Mouse (Mus musculus) cerebral cortex, adult 2 months (tissue): Measurements from ENCODE around the gene Larp4b.

Experiments used
- WGBS: fragments of 180-500 bp; shearing (Covaris S2); methylation state at CpG from one replicate; pipeline ENCODE4 v1.1.7; 2018; 5-methylcytosine and 5-hydroxymethylcytosine counted together

Gene Larp4b

GRCm38 (mm10) chr13:9093316-9094155, at the start of gene Larp4b:
Gene Larp4b (plus strand): TSS chr13:9093881.
- 1% methylated on average over 90 of the region's 92 CpGs for WGBS

GRCm38 (mm10) chr13:9044731-9045130, 49.0 kb upstream of the Larp4b start:
- WGBS, result 100% methylated on average over 1 of the region's 1 CpGs

- 62% methylated on average over 10 of the region's 10 CpGs for WGBS
These were observed 41.5 kb upstream of the Larp4b start for GRCm38 (mm10) chr13:9052049-9052691.

GRCm38 (mm10) chr13:9057277-9057676, 36.4 kb upstream of the Larp4b start:
- 88% methylated on average over 1 of the region's 1 CpGs for WGBS

- WGBS, result 92% methylated on average over 4 of the region's 4 CpGs
These were observed 35.0 kb upstream of the Larp4b start for GRCm38 (mm10) chr13:9058706-9059105.

GRCm38 (mm10) chr13:9061394-9061793, 32.3 kb upstream of the Larp4b start:
- 75% methylated on average over 4 of the region's 4 CpGs for WGBS

GRCm38 (mm10) chr13:9064196-9064595, 29.5 kb upstream of the Larp4b start:
- WGBS, result 49% methylated on average over 2 of the region's 2 CpGs

- WGBS, result 28% methylated on average over 5 of the region's 5 CpGs
These were observed 27.6 kb upstream of the Larp4b start for GRCm38 (mm10) chr13:9066107-9066506.

GRCm38 (mm10) chr13:9071008-9071407, 22.7 kb upstream of the Larp4b start:
- 61% methylated on average over 9 of the region's 9 CpGs for WGBS

GRCm38 (mm10) chr13:9073818-9074217, 19.9 kb upstream of the Larp4b start:
- 84% methylated on average over 4 of the region's 4 CpGs for WGBS

GRCm38 (mm10) chr13:9075825-9076592, 17.7 kb upstream of the Larp4b start:
- WGBS, result 79% methylated on average over 7 of the region's 7 CpGs

GRCm38 (mm10) chr13:9082128-9082883, 11.4 kb upstream of the Larp4b start:
- whole genome bisulfite sequencing, result 69% methylated on average over 14 of the region's 14 CpGs

GRCm38 (mm10) chr13:9094186-9094980, 702 bp downstream of the Larp4b start:
- under 1% methylated on average over 63 of the region's 63 CpGs for WGBS

- 59% methylated on average over 5 of the region's 5 CpGs for WGBS
These were observed 5.6 kb downstream of the Larp4b start for GRCm38 (mm10) chr13:9099289-9099688.

GRCm38 (mm10) chr13:9100517-9100916, 6.8 kb downstream of the Larp4b start:
- WGBS, result 75% methylated on average over 2 of the region's 2 CpGs

- WGBS, result 52% methylated on average over 5 of the region's 5 CpGs
These were observed 12.6 kb downstream of the Larp4b start for GRCm38 (mm10) chr13:9106246-9106645.

- WGBS, result 68% methylated on average over 2 of the region's 2 CpGs
These were observed 13.5 kb downstream of the Larp4b start for GRCm38 (mm10) chr13:9106992-9107858.

- WGBS, result 86% methylated on average over 3 of the region's 3 CpGs
These were observed 20.1 kb downstream of the Larp4b start for GRCm38 (mm10) chr13:9113735-9114134.

GRCm38 (mm10) chr13:9120835-9121542, 27.3 kb downstream of the Larp4b start:
- WGBS, result 78% methylated on average over 10 of the region's 10 CpGs
